Mouse (Mus musculus): ENCODE measurements around the gene Fgd1.

DNA sequence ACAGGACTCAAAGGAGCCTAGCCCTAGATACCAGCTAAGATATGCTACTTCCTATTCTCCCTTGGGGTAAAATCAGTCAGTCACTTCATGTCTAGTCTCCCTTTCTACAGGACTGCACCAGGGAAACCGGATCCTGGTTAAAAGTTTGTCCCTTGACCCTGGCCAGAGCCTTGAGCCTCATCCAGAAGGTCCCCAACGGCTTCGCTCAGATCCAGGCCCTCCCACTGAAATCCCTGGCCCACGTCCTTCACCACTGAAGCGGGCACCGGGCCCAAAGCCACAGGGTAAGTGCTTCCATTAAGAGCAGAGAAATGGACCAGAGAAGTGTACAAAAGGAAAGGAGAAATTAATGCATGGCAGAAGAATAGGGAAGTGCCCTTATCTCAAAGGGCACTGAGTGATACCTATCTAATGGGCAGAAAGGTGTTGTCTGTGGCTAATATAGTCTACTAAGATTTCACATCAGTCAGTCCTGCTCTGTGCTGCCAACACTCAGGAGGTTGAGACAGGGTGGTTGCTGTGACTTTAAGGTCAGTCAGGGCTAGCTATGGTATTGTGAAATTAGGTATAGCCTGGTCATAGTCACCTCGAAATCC, 20.2 kb downstream of the Fgd1 start:
- TF ChIP-seq CTCF (IDR thresholded peaks at IDR 0.05; ENCODE audit: extremely low read depth, insufficient read depth, insufficient read length, insufficient replicate concordance) (no peak), POLR2A (IDR thresholded peaks at IDR 0.05; ENCODE audit: low read depth, low read length) (no peak)

Measured in spleen, adult 2 months (tissue).